Mouse (Mus musculus) limb, embryonic 15.5 days (tissue): Measurements from ENCODE around the gene Tmem45b. TPM values are rescaled to one million over a fixed set of nuclear protein-coding genes. Genes with fewer than 3 reads are reported as not detected.

Experiments
- ATAC-seq: fragments of 200-750 bp; cut with Nextera tagmentation; 2 replicates; pipeline ENCODE4 v1.8.0; 2017; ENCODE audit warnings: low read depth, moderate TSS enrichment; ENCODE audit not compliant: insufficient number of reproducible peaks, low FRiP score, low TSS enrichment
- H3K27ac ChIP-seq: fragments of 300-500 bp; sonication (generic); 2 replicates; pipeline ENCODE4 v1.5.1; 2015; ENCODE audit warnings: moderate library complexity, mild to moderate bottlenecking, inconsistent platforms
- H3K27me3 ChIP-seq: fragments of 300-500 bp; sonication (generic); 2 replicates; pipeline ENCODE4 v1.6.1; 2015; ENCODE audit warnings: inconsistent platforms
- H3K36me3 ChIP-seq: fragments of 300-500 bp; sonication (generic); 2 replicates; pipeline ENCODE4 v1.6.1; 2015; ENCODE audit warnings: inconsistent platforms
- H3K4me1 ChIP-seq: fragments of 300-500 bp; sonication (generic); 2 replicates; pipeline ENCODE4 v1.6.1; 2015; ENCODE audit warnings: inconsistent platforms
- H3K4me2 ChIP-seq: fragments of 300-500 bp; sonication (generic); 2 replicates; pipeline ENCODE4 v1.6.1; 2015; ENCODE audit warnings: mild to moderate bottlenecking, inconsistent platforms
- H3K4me3 ChIP-seq: fragments of 300-500 bp; sonication (generic); 2 replicates; pipeline ENCODE4 v1.5.1; 2015; ENCODE audit warnings: mild to moderate bottlenecking, inconsistent platforms
- H3K9ac ChIP-seq: fragments of 300-500 bp; sonication (generic); 2 replicates; pipeline ENCODE4 v1.6.1; 2015; ENCODE audit warnings: inconsistent platforms
- H3K9me3 ChIP-seq: fragments of 300-500 bp; sonication (generic); 2 replicates; pipeline ENCODE4 v1.6.1; 2016; ENCODE audit warnings: inconsistent platforms
- WGBS: fragments of 180-500 bp; shearing (Covaris S2); methylation state at CpG from one replicate; pipeline ENCODE4 v1.1.7; 2015; 5-methylcytosine and 5-hydroxymethylcytosine counted together
- polyA plus RNA-seq: library from polyadenylated mRNA; unstranded; fragments of >200 nt; fragmentation: Nextera tagmentation; extraction: Ambion mirVana; gene quantifications from 2 replicates; pipeline ENCODE4 v1.2.1, GENCODE M21; 2015

The Tmem45b gene
- polyA plus RNA-seq, 1 experiment from 2014 or later, result not detected

- 55% methylated on average over 7 of the region's 7 CpGs for WGBS
- no peak for ATAC-seq
These were observed 26.4 kb downstream of the Tmem45b start for GRCm38 (mm10) chr9:31437861-31438260.

GRCm38 (mm10) chr9:31435415-31435814 lies 28.8 kb downstream of the Tmem45b start:
- no peak for ATAC-seq
- no peak overlapping the region for H3K9ac ChIP-seq
- H3K4me3 ChIP-seq, result no peak overlapping the region
- WGBS, result 87% methylated on average over 8 of the region's 8 CpGs
- no peaks in the 10 kb centered on the region for H3K36me3 ChIP-seq
- H3K4me2 ChIP-seq, result no peak overlapping the region
- no peaks in the 10 kb centered on the region for H3K27me3 ChIP-seq
- H3K27ac ChIP-seq, result no peak overlapping the region
- no peaks in the 10 kb centered on the region for H3K9me3 ChIP-seq
- no peaks in the 10 kb centered on the region for H3K4me1 ChIP-seq

More at GRCm38 (mm10) chr9:31437861-31438260, 26.4 kb downstream of the Tmem45b start:
- no peaks in the 10 kb centered on the region for H3K36me3 ChIP-seq
- H3K27me3 ChIP-seq, result no peaks in the 10 kb centered on the region
- H3K4me1 ChIP-seq, result no peaks in the 10 kb centered on the region
- H3K9ac ChIP-seq, result no peak overlapping the region
- H3K4me3 ChIP-seq, result no peak overlapping the region
- H3K27ac ChIP-seq, result no peak overlapping the region
- H3K4me2 ChIP-seq, result no peak overlapping the region
- no peaks in the 10 kb centered on the region for H3K9me3 ChIP-seq

- Histone ChIP-seq H3K9me3 (no peaks in the 10 kb centered on the region), H3K27ac (no peak overlapping the region), H3K36me3 (no peaks in the 10 kb centered on the region), H3K9ac (no peak overlapping the region), H3K4me2 (no peak overlapping the region), H3K4me3 (no peak overlapping the region), H3K4me1 (no peaks in the 10 kb centered on the region), H3K27me3 (no peaks in the 10 kb centered on the region)
- 70% methylated on average over 3 of the region's 3 CpGs for WGBS
- no peak for ATAC-seq
These were observed 30.8 kb downstream of the Tmem45b start for GRCm38 (mm10) chr9:31433431-31433830.

- no peak overlapping the region for H3K4me2 ChIP-seq
- H3K9ac ChIP-seq, result no peak overlapping the region
- WGBS, result 77% methylated on average over 7 of the region's 7 CpGs
- H3K9me3 ChIP-seq, result no peaks in the 10 kb centered on the region
- H3K27me3 ChIP-seq, result no peaks in the 10 kb centered on the region
- H3K27ac ChIP-seq, result no peak overlapping the region
- no peaks in the 10 kb centered on the region for H3K4me1 ChIP-seq
- no peaks in the 10 kb centered on the region for H3K36me3 ChIP-seq
- H3K4me3 ChIP-seq, result no peak overlapping the region
- ATAC-seq, result no peak
These were observed 31.8 kb downstream of the Tmem45b start for GRCm38 (mm10) chr9:31432336-31432975.

- ATAC-seq, result no peak
- H3K4me1 ChIP-seq, result no peaks in the 10 kb centered on the region
- H3K4me3 ChIP-seq, result no peak overlapping the region
- no peak overlapping the region for H3K27ac ChIP-seq
- WGBS, result 71% methylated on average over 5 of the region's 5 CpGs
- H3K9me3 ChIP-seq, result no peaks in the 10 kb centered on the region
- H3K9ac ChIP-seq, result no peak overlapping the region
- H3K4me2 ChIP-seq, result no peak overlapping the region
- H3K36me3 ChIP-seq, result no peaks in the 10 kb centered on the region
- no peaks in the 10 kb centered on the region for H3K27me3 ChIP-seq
These were observed 32.5 kb downstream of the Tmem45b start for GRCm38 (mm10) chr9:31431751-31432150.

- ATAC-seq, result no peak
- 66% methylated on average over 9 of the region's 9 CpGs for WGBS
- H3K9me3 ChIP-seq, result no peaks in the 10 kb centered on the region
These were observed 34.3 kb downstream of the Tmem45b start for GRCm38 (mm10) chr9:31430011-31430410.

GRCm38 (mm10) chr9:31428971-31429370 lies 35.3 kb downstream of the Tmem45b start:
- 72% methylated on average over 7 of the region's 7 CpGs for WGBS
- ATAC-seq, result no peak
- no peaks in the 10 kb centered on the region for H3K9me3 ChIP-seq

More at GRCm38 (mm10) chr9:31430011-31430410, 34.3 kb downstream of the Tmem45b start:
- Histone ChIP-seq H3K4me2 (no peak overlapping the region), H3K36me3 (0 out of 2 replicates have a peak, but pooled peaks cover 2% of the 10 kb centered on the region), H3K27me3 (no peaks in the 10 kb centered on the region), H3K4me1 (no peaks in the 10 kb centered on the region), H3K9ac (no peak overlapping the region), H3K27ac (no peak overlapping the region), H3K4me3 (no peak overlapping the region)

GRCm38 (mm10) chr9:31422143-31422542 lies 42.1 kb downstream of the Tmem45b start:
- no peak overlapping the region for H3K4me2 ChIP-seq
- H3K9ac ChIP-seq, result no peak overlapping the region
- 84% methylated on average over 5 of the region's 5 CpGs for WGBS
- no peaks in the 10 kb centered on the region for H3K9me3 ChIP-seq
- no peak overlapping the region for H3K27ac ChIP-seq
- no peaks in the 10 kb centered on the region for H3K4me1 ChIP-seq
- no peak for ATAC-seq
- H3K4me3 ChIP-seq, result no peak overlapping the region
- H3K36me3 ChIP-seq, result peaks cover 49% of the 10 kb centered on the region
- no peaks in the 10 kb centered on the region for H3K27me3 ChIP-seq

More at GRCm38 (mm10) chr9:31428971-31429370, 35.3 kb downstream of the Tmem45b start:
- Histone ChIP-seq H3K4me1 (no peaks in the 10 kb centered on the region), H3K27ac (no peak overlapping the region), H3K36me3 (0 out of 2 replicates have a peak, but pooled peaks cover 2% of the 10 kb centered on the region), H3K4me2 (no peak overlapping the region), H3K4me3 (no peak overlapping the region), H3K9ac (no peak overlapping the region), H3K27me3 (no peaks in the 10 kb centered on the region)

GRCm38 (mm10) chr9:31418821-31419220 lies 45.4 kb downstream of the Tmem45b start:
- Histone ChIP-seq H3K27me3 (no peaks in the 10 kb centered on the region), H3K4me2 (no peak overlapping the region), H3K9me3 (no peaks in the 10 kb centered on the region), H3K4me3 (no peak overlapping the region), H3K27ac (no peak overlapping the region), H3K9ac (no peak overlapping the region), H3K4me1 (no peaks in the 10 kb centered on the region), H3K36me3 (peaks cover 74% of the 10 kb centered on the region)
- ATAC-seq, result no peak
- WGBS, result 93% methylated on average over 1 of the region's 1 CpGs

GRCm38 (mm10) chr9:31412165-31412564 lies 52.1 kb downstream of the Tmem45b start:
- Histone ChIP-seq H3K4me2 (no peak overlapping the region), H3K36me3 (peaks cover 86% of the 10 kb centered on the region), H3K27ac (no peak overlapping the region), H3K9ac (no peak overlapping the region), H3K4me1 (no peaks in the 10 kb centered on the region), H3K9me3 (no peaks in the 10 kb centered on the region), H3K4me3 (no peak overlapping the region), H3K27me3 (no peaks in the 10 kb centered on the region)
- no peak for ATAC-seq
- WGBS, result 94% methylated on average over 4 of the region's 4 CpGs

GRCm38 (mm10) chr9:31405217-31405616 lies 59.0 kb downstream of the Tmem45b start:
- Histone ChIP-seq H3K27me3 (no peaks in the 10 kb centered on the region), H3K9me3 (no peaks in the 10 kb centered on the region), H3K27ac (no peak overlapping the region), H3K4me1 (no peaks in the 10 kb centered on the region), H3K4me2 (no peak overlapping the region), H3K4me3 (no peak overlapping the region), H3K36me3 (peaks cover 88% of the 10 kb centered on the region), H3K9ac (no peak overlapping the region)
- 67% methylated on average over 6 of the region's 6 CpGs for WGBS
- no peak for ATAC-seq

- WGBS, result 85% methylated on average over 2 of the region's 2 CpGs
- H3K27ac ChIP-seq, result no peak overlapping the region
- no peak for ATAC-seq
- H3K4me1 ChIP-seq, result no peaks in the 10 kb centered on the region
- H3K27me3 ChIP-seq, result no peaks in the 10 kb centered on the region
- no peaks in the 10 kb centered on the region for H3K9me3 ChIP-seq
- H3K36me3 ChIP-seq, result peaks cover 86% of the 10 kb centered on the region
- no peak overlapping the region for H3K9ac ChIP-seq
- no peak overlapping the region for H3K4me2 ChIP-seq
- no peak overlapping the region for H3K4me3 ChIP-seq
These were observed 60.0 kb downstream of the Tmem45b start for GRCm38 (mm10) chr9:31404311-31404710.
